Mouse (Mus musculus): ENCODE measurements at regions not wholly inside any gene's neighbourhood (a gene's known extent, or its start where the extent isn't known, plus 50 kb on each side); places are given as distances from the start of the nearest gene placed in this dataset.

DNA sequence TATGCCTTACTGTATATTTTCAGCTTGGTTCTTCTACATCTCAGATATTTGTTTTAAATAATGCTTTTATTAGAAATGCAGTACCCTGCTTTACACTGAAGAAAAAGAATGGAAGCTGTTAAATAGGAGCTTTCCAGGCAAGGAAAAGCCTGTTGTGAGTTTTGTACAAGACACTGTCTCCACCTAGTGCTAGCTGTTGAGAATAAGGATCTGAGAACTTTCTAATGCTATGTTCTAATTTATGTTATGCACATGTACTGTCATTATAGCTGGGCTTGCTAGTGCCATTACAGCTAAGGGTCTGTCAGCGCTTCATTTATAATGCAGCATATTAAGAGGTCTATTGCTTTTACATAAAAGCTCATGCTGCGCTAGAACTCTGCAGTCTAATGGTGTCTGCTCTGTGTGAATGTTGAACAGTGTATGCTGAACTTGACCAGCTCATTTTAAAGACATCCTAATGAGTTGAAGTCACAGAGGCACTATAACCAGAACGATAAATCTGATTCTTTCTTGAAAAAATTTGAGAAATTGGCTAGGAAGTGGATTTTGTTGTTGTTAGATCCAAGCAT is 315.4 kb upstream of the Dnajc24 start:
- no peak for DNase-seq

DNA sequence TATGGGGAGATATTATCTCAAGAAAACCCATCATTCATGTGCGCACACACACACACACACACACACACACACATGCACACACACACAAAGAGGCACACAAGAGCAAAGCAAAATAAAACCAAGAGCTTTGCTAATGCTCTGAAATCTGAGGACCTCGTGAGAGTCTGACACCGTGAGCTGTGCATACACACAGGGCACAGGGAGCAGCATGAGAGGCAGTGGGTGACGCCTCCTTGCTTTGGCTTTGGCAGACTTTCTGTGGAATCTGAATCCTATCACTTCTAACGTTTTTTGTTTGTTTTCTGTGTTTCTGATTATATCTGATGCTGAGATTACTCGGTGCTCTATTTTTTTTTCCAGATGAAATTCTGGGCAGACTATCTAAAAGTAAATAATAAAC is 343.4 kb upstream of the Dnajc24 start:
- no peak for DNase-seq

DNA sequence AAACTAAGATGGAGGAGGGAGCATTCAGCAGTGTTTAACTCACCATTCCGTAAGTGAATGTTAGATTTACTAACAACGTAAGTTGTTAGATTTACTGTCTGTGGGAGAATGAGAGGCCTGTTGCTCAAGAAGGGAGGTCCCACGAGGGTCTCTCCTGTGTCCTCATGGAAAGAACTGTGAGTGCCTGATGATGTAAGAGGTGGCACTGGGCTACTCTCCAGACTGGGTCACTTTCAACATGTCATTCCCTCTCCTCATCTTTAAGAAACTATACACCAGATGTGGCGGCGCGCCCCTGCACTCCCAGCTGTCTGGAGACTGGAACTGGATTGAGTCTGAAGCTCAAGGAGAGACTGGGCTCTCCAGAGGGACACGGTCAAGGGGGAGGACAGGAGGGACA is 343.9 kb upstream of the Dnajc24 start:
- DNase-seq: no peak

GRCm38 (mm10) chr2:106355565-106355964 is 337.5 kb upstream of the Mpped2 start:
- DNase-seq: no peak

GRCm38 (mm10) chr2:106355984-106356547 is 337.0 kb upstream of the Mpped2 start:
- peak; percentile 47 for DNase-seq

GRCm38 (mm10) chr2:106368641-106369040 is 324.4 kb upstream of the Mpped2 start:
- no peak for DNase-seq

- DNase-seq: no peak
Measured at GRCm38 (mm10) chr2:106383415-106384285, 309.4 kb upstream of the Mpped2 start.

- DNase-seq: no peak
Measured at GRCm38 (mm10) chr2:106384286-106384595, 308.8 kb upstream of the Mpped2 start.

DNA sequence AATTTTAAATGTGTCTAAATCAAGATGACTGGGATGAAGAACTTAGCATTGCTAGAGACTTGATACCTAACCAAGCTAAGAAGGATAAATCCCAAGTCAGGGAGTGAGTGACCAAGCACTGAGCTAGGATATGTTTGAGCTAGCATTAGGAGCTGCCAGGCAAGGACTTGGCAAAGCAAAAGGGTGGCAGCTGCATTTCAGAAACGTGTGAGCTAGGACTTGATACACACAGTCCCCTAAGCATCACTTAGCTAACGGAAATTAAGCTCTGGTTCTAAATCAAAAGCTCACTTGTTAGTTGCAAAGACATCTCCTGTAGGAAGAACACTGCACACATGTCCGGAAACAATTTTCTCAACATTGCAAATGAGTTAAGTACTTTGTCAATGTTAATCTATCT is 308.2 kb upstream of the Mpped2 start:
- DNase-seq: no peak

- DNase-seq: no peak
Measured at GRCm38 (mm10) chr2:106412158-106412557, 280.9 kb upstream of the Mpped2 start.

DNA sequence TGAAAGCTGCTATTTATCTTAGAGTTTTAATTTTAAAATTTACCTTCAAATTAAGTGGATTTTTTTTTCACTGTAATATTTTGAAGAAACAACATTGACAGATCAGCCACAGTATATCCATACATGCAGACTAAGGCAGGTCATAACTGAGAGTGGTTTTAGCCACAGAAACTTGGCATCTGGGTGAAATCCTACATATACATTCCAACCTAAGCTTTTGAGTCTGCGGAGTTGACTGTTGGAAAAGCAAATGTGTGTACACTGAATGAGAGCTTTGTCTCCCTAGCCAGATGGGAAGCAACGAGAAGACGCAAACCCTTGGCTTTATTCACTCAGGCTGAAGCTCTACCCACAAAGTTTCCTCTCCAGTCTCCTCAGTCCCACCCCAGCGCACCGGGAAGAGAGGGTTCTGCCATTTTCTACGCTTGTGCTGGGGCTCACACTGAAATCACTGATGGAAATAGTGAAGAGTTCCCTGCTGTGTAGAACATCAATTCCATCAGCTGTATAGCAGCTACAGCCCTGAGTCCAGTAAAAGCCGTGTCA is 277.5 kb upstream of the Mpped2 start:
- DNase-seq: no peak

- DNase-seq: no peak
Measured at GRCm38 (mm10) chr2:106418181-106418580, 274.9 kb upstream of the Mpped2 start.

- no peak for DNase-seq
Measured at GRCm38 (mm10) chr2:106424974-106425373, 268.1 kb upstream of the Mpped2 start.

DNA sequence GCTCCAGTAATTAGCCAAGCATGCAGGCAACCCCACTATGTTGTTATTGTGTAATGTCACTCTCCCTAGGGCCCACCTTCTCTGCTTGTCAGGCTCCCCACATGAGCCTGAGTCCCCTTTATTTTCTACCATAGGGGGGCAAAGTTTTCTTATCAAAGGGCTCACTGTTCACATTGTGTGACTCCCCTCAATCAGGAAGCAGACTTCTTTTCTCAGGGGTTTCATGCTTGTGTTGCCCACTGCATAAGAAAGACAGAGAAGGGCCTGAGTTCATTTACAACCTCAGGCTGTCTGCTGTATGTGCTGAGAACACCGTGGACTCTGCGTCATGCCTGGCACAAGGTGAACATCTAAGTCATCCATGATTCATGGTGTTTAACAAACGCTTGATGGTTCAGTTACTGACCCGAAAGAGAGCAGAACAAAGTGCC is 267.6 kb upstream of the Mpped2 start:
- DNase-seq: no peak

DNA sequence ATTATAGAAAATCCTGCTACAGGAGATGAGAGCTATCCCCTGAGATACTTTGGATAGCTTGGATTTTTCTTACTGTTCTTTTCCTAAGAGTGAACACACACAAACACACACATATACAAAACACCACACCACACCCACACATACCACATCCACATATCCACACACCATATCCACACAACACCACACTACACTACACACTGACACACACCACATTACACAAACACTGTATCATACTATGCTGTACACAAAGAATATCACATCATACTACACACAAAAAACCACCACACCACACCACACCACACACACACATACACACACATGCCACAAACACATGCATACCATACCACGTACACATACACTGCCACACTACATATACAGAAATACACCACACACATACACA is 267.1 kb upstream of the Mpped2 start:
- DNase-seq: no peak

GRCm38 (mm10) chr2:106427237-106427636 is 265.8 kb upstream of the Mpped2 start:
- no peak for DNase-seq

- no peak for DNase-seq
Measured at GRCm38 (mm10) chr2:106428909-106429308, 264.2 kb upstream of the Mpped2 start.

- DNase-seq: peak; percentile 58
Measured at GRCm38 (mm10) chr2:106431141-106431540, 261.9 kb upstream of the Mpped2 start.

DNA sequence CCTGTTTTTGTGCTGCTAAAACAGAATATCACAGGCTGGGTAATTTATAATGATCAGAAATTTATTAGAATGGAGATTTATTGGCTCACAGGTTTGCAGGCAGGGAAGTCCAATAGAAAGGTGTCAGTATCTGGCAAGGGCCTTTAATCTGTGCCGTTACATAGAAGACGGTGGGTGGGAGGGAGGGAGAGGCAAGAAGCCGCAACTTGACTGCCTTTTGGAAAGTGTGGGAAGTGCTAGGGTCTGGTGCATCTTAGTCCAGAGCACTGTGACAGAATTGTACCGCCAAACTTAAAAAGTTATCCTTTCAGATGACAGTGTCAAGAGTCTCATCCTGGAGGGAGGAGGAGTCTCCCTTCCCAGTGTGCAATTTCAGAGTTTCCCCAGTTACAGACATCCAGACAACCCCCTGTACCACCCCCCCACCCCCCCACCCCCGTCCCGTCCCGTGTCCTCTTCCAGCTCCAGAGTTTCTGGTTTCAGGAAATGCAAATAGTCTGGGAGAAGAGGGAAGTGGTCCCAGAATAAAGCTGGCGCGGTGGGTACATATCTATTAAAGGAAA is 261.4 kb upstream of the Mpped2 start:
- DNase-seq: no peak

GRCm38 (mm10) chr2:106436136-106436535 is 256.9 kb upstream of the Mpped2 start:
- no peak for DNase-seq

GRCm38 (mm10) chr2:106454310-106454974 is 238.6 kb upstream of the Mpped2 start:
- peak; percentile 12 for DNase-seq

DNA sequence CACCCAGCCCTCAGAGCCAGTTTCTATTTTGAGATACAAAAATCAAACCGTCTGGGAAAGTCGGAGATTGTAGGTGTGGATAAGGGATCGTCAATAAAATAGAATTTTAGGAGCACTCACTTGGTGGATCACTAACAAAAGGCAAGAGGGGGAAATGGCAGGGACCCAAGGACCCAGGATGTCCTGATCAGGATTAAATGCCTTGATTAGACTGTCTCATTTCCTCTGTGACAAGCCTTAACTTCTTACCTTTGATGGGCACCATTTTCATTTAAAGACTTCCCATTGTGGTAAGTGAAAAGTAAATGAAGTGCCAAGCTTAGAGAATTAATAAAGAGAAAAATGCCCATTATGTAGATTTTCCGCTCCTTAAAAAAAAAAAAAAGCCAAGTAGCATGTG is 238.0 kb upstream of the Mpped2 start:
- no peak for DNase-seq

DNA sequence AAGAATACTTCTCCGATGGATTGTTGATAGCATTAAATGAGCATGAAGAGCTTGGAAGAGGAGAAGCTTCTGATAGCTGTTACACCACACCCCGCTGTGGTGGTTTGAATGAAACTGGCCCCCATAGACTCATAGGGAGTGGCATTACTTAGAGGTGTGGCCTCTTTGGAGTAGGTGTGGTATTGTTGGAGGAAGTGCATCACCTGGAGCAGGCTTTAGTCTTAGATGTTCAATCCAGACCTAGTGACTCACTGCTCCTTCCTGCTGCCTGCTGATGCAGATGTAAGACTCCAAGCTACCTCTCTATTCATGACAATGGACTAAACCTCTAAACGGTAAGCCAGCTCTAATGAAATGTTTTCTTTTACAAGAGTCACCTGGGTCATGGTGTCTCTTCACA is 237.1 kb upstream of the Mpped2 start:
- DNase-seq: no peak

Data from right cerebral cortex, postnatal 4 days (tissue).